Mouse (Mus musculus) c-Kit-positive CD71-negative TER-119-negative erythroid progenitor cells, embryonic 14.5 days (primary cell): ENCODE results near the gene Gm853.

Source experiments
- DNase-seq: peaks from one replicate; pipeline ENCODE4 v3.0.0-alpha.2; 2013; ENCODE audit warnings: low read depth

The Gm853 gene

DNA sequence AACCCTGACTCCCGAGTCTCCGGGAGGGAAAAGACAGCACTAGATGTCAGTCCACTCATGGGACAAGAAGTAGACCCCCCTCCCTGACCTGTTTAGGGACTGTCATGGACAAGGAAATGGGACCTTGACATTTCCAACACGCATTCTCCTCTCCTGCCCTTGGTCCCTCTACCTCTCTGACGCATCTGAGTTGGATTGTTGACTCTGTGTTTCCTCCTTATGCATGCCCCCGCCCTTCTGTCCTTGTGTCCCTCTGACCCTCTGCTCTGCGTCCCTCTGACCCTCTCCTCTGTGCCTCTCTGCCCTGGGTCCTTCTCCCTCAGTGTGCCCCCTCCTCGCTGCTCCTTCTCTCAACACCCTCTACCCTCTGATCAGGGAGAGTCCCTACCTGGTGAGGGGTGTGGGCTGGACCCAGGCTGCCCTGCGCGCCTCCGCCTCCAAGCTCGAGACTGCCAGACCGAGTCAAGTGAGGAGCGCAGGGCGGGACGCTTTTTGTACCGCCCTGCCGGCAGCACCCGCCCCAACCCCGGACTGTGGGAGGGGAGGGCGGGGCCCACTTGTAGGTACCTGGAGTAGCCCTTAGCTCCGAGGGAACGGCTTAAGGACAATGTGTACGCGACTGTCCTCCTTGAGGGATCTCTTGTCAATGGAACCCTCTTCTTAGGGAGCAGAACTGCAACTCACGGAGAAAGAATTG, 47.7 kb downstream of the Gm853 start:
- DNase-seq: peak; percentile 35

DNA sequence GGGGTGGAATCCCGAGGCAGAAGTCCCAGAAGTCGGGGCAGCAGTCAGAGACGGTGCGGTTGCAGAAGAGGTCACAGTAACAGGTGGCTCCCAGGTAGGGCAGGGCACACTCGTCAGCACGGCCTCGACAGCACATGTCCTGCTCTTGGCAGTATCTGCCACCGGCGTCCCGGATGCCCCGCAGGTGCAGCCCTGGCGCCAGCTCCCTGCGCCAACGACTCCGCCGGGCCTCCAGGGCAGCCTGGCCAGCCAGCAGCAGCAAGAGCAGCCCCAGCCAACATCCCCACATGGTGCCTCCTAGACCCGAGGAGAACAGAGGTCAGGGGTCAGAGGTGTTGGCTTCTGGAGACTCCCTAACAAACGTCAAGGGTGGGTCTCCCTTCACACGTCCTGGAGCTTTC, 48.3 kb downstream of the Gm853 start:
- no peak for DNase-seq

DNA sequence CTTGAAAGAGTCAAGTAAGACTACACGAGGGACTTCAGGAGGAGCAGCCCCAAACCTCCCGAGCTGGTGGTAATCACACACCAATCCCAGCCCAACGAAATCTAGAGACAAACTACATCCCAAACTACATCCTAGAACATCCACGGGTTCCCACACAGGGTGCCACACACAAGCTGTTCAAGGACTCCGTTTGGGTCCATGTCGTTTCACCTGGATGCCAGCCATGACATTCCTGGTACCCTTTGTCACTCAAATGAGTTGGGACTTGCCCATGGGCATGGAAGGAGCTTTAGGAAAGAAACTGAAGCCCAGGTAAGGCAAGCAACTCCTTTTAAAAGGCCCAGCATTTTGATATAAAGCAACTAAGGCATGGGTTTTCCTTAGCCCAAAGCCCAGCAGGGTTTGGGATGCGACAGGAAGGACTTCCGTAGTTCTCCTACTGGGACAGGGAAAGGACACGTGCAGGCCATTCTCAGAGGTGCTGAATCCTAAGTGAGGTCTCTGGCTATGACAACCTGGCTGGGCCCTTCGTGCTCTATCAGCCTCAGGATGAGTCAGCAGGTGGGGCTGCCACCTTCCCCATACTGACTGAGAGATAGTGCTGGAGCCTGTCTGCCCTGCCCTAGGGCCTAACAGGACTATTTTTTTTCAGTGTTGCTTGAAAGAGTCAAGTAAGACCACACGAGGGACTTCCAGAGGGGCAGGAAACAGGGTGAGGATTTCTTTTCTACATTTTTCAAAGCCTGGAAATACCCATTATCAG, 49.0 kb downstream of the Gm853 start:
- DNase-seq: no peak

DNA sequence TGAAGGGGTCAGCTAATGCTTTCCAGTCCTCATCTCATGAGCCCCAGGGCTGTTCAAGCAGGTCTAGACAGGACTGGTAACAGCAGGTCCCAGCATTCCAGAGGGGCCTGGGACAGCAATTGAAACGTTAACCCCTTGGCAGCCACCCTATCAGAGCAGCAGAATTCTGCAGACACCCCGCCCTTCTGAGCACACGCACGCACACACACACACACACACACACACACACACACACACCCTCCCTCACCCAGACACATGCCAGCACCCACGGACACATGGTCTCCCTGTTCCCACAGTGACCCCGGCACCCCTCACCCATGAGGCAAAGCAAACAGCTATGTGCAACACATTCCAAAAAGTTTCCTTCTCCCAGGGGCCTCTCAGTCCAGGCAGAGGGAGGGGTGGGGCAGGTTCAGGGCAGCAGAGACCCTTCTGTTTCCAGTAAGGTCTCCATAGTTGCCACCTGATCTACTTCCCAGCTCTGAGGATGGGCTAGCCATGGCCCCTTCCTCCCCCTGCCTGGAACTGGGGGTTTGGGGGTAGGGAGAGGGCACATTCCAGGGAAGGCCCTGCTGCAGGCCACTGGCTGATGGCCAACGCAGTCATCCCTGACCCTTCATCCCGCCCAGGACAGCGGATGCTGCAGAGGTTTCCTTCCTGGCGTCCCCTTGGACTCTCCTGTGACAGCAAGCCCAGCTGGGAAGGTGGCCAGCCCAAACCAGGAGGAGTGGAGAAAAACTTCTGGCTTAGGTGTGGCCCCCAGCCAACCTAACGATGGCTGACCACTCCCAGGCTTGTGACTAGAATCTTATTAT, 50.0 kb downstream of the Gm853 start:
- DNase-seq: no peak

DNA sequence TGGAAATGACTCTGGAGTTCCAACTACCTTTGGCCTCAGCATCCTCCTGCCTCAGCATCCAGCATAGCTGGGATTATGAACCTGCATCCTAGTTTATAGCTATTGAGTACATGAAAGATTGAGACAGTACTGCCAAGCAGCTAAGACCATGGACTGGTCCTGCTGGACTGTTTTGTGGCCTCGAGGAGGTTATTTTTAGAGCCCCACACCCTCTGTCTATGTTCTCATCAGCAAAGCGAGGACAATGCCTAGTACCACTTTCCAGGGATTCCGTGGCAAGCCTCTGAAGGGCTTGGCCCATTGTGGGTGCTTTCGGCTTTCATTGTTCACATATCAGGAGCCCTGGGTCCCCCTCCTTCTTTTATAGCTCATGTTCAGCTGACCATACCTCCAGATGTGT, 51.8 kb downstream of the Gm853 start:
- no peak for DNase-seq

DNA sequence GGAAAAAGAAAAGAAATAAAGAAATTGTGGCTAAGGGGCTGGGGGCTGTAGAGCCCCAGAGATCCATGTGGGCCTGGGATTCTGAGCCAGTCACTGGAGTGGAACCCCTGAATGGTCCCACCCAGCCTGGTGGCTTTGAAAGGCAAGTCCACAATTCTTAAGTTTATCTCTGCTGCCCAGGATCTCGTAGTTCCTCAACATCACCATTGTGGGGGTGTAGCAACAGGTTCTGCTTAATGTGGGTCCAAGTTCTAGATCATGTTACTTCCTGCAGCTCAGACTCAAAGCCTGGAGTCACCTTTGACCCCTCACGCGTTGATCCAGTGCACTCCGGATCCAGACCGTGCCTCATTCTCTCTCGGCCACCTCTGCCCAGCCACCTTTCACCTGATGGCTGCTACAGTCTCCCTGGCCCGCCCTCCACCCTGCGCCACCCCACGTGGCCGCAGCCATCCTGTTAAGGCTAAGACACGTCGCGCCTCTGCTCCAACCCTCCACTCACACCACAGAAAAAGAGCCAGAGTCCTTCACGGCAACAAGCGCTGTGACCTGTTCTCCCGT, 52.7 kb downstream of the Gm853 start:
- DNase-seq: no peak

DNA sequence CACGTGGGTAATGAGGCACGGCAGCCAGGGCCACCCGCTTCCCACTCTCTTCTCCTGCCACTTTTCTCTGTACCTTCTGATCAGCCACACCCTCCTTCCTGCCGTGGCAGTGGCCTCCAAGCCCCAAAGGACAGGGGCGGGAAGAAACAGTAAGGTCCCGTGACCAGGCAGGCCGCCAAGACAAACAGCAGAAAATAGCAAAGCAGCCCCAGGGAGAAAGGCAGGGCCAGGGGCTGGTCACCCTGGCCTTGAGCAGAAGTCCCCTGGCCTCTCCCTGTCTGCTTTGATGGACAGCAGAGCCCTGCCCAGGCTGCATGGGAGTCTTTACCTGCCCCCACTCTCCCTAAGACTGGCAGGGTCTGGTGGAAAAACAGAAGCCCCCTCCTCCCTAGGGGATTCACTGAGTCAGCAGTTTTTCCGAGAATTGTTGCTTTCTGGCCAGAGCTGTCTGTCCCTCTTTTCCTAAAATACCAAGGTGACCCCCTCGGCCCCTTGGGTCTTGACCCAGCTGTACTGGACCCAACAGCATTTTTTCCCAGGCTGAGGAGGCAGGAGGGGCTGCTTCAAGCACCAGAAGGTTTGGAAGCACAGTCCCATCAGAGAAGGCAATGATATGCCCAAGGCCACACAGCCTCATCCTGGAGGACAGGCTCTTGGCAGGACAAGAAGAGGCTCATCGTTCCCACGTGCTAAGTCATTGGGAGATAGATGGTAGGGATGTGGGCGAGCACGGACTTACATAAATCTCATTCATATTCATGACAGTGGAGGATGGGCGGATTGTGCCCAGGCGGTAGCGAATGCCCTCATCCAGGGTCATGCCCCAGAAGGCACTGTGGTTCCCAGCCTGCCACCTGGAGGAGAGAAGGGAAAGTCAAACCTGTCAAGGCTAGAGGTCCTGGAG, 53.7 kb downstream of the Gm853 start:
- DNase-seq: no peak

DNA sequence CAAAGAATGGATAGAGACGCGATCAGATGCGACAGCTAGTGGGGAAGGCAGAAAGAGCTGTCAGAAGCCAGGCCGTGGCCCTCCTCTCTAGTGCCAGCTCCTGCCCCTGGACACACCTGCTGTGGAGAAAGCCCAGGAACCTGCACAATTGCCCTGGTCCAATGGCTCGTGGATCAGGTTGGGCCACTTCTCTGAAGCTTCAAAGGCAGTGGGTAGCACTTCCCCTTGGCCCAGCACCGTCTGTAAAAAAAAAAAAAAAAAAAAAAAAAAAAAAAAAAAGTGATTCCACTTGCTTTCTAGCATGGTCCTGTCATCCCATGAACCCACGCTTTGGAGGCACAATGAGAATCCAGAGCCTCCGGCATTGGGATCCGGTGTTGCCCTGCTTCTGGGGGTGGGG, 54.4 kb downstream of the Gm853 start:
- DNase-seq: no peak

DNA sequence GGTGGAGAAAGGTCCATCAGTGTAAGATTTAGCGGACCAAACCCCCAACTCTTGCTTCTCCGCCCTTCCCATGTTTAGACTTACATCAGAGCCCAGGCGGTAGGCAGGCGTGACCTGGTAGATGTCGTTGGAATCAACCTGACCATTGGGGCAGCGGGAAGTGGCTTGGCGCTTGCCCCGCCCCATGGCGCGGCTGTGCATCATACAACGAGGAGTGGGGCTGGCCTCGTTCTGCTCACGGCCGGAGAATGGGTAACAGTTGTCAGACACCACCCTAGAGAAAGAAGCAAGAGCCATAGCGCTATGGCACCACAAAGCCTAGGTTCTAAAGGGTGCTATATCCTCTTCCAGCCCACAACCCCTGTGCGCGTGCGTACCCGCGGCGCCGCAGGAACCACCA, 54.9 kb downstream of the Gm853 start:
- DNase-seq: no peak

DNA sequence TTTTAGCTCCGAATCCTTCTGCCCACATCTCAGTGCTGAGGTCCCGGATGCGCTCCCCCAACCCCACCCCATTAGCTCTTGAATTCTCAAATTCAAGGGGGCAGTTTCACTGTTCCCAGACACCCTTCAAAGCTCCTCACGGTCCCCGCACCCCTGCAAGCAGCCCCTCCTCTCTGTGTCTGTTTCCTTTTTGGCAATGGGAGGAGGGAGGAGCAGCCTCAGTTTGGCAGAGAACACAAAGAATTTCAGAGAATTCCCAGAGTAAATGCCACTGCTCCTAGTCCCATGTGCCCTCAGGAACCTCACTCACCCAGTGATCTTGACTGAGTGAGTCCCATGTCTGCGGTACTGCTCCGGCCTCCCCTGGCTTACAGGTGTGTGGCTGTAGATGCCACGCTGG, 55.6 kb downstream of the Gm853 start:
- no peak for DNase-seq

DNA sequence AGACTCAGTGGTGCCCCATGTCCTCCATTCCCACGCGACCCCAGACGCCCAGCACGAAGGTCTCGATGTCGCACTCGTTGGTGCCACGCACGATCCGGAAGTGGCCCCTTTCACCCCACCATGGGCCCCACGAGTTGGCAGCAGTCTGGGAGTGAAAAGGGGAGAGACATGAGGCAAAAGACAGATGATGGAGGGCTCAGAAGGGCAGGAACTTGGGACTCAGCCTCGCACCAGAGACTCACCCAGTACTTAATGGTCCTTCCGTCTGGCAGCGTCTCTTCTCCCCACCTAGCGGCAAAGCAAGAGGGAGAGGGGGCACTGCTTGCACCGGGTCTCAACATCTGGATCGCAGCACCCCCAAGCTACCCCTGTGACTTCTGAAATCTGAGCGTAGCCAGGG, 56.1 kb downstream of the Gm853 start:
- DNase-seq: no peak

DNA sequence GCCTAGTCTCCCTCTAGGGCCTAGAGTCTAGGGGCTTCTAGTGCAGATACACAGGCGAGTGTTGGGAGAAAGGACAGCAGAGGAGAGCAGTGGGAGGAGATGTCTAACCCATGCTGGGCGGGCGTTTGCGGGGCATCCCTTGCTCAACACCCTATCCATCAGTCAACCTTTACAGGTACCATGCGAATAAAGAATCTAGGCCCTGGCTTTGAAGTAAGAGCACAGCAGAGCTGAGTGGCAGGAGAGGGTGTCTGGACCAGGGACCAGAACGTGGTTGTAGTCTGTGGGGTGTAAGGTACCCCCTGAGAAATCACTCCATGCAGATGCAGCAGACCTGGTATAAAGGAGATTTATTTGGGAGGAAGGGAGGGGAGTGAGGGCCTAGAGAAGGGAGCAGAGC, 58.1 kb downstream of the Gm853 start:
- DNase-seq: no peak

DNA sequence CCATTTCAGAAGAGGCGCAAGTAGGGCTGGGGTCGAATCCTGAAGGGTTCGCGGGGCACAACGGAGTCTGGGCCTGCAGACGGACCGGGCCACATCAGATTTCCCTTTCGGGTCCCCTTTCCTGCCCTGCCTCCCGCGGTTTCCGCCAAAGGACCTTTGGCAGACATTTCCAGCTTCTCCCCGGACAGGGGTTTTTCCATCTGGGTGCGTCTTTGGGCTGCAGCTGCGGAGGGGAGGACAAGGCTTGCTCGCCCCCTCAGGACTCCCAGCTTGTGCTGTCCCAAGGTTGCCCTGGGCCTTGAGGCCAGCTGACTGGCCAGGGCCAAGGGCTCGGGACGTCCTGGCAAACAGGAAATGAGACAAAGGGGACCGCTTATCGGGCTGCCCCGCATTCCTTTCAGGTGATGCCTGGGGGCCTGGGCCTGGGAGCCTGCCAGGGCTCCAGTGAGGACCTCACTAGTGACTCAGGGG, 58.8 kb downstream of the Gm853 start:
- no peak for DNase-seq

DNA sequence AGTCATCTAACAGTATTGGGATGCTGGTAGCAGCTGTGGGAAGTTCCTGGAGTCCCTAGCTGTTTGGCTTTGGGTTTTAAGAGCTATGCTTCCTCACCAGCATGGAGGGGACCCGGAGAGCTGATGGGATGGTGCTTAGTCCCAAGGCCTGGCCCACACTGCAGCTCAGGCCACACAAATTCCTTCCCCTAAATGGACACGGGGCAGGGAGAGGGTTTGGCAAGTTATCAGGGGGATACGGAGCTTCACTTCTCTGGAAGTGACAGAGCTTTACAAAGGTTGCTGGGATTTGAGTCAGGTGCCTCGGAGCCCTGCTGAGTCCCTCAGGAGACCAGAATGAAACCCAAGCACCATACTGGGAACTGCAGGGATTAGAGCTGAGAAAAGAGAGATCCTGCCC, 60.9 kb downstream of the Gm853 start:
- no peak for DNase-seq
